8 mouse cellular contexts compared by ENCODE assay signal in genomic region chr10:56468537-56468936, GRCm38 (mm10).
A peak's percentile ranks its signal among the peaks of the same experiment; 100 is the strongest.
DNase-seq lines count a peak whose midpoint lies in the region; ATAC-seq lines count a peak whose summit lies in the region.

No protein-coding gene starts in this region.

- intact Hi-C loops in heart, postnatal 25 days (cut with DNase I), result loop anchor here (5.0 kb wide), 1 partner anchor 76 kb away; no protein-coding TSS in a partner anchor
- intact Hi-C loops in heart, postnatal 14 days (cut with DNase I), result loop anchor here (2.0 kb wide), 1 partner anchor 90 kb away; no protein-coding TSS in a partner anchor

- peak overlapping the region; percentile 28; the same call in 1 of the 2 replicates for H3K4me3 ChIP-seq in embryonic facial prominence, embryonic 10.5 days

- no peaks in the 10 kb centered on the region for H3K9me3 ChIP-seq in embryonic facial prominence, embryonic 10.5 days

- no peak for ATAC-seq in inflammation-experienced regulatory T-cells, adult 6 months

- DNase-seq in heart, adult 11 months, result peak; percentile 91
- DNase-seq in heart, postnatal 25 days (ENCODE audit: low spot score), result no peak
- DNase-seq in embryonic facial prominence, embryonic 10.5 days (ENCODE audit: low spot score), result peak; percentile 15
- DNase-seq in heart, postnatal 14 days, result peak; percentile 19 to 59
- DNase-seq in lung, postnatal 14 days, result peak; percentile 5
- DNase-seq in frontal cortex, postnatal 36 days (ENCODE audit: low spot score in 2 of 2), result no peak
- DNase-seq in spleen, postnatal 10 days (ENCODE audit: low spot score in 2 of 2), result no peak

- H3K27ac ChIP-seq in embryonic facial prominence, embryonic 10.5 days (replicated peaks), result peak overlapping the region; percentile 74

- peaks cover 10% of the 10 kb centered on the region for H3K4me1 ChIP-seq in embryonic facial prominence, embryonic 10.5 days

- no peaks in the 10 kb centered on the region for H3K27me3 ChIP-seq in embryonic facial prominence, embryonic 10.5 days (replicated peaks; ENCODE audit: low read depth, poor library complexity, severe bottlenecking)

- 33% methylated on average over 6 of the region's 6 CpGs for WGBS in embryonic facial prominence, embryonic 10.5 days

- H3K36me3 ChIP-seq in embryonic facial prominence, embryonic 10.5 days (replicated peaks), result no peaks in the 10 kb centered on the region

Comparison
In these comparisons a context has a peak if more than half of its experiments do, and no peak if none do; other contexts are left out.
1. DNase-seq: peak in heart, adult 11 months (single experiment), embryonic facial prominence, embryonic 10.5 days (single experiment), heart, postnatal 14 days (2 of 2) and lung, postnatal 14 days (single experiment); none in heart, postnatal 25 days (single experiment), frontal cortex, postnatal 36 days (0 of 2) and spleen, postnatal 10 days (0 of 2).